Mouse (Mus musculus): ENCODE data around the gene Cytl1. TPM values are rescaled to one million over a fixed set of nuclear protein-coding genes. Genes with fewer than 3 reads are reported as not detected.

The Cytl1 gene
- total and polyA plus RNA-seq, 3 experiments, result 2.0 to 5.4 (median 2.9) TPM

GRCm38 (mm10) chr5:37769031-37769430, 33.7 kb downstream of the Cytl1 start:
- peak; percentile 7 for DNase-seq

GRCm38 (mm10) chr5:37770870-37771269, 35.6 kb downstream of the Cytl1 start:
- no peak for DNase-seq

GRCm38 (mm10) chr5:37774011-37774410, 38.7 kb downstream of the Cytl1 start:
- no peak for DNase-seq

- no peak for DNase-seq
Observed at GRCm38 (mm10) chr5:37775681-37776080, 40.4 kb downstream of the Cytl1 start.

- no peak for DNase-seq
Observed at GRCm38 (mm10) chr5:37783306-37783705, 48.0 kb downstream of the Cytl1 start.

GRCm38 (mm10) chr5:37784847-37785391, 49.6 kb downstream of the Cytl1 start:
- DNase-seq, result no peak

Other genes with a start within 250 kb of the Cytl1 start
- gene Stk32b, start 18.3 kb upstream of the Cytl1 start, total RNA-seq (2021), result under 1 TPM; 0.21 to 0.29 TPM
- gene Stk32b, start 18.3 kb upstream of the Cytl1 start, polyA plus RNA-seq (2012; rRNA removed), result 0.18 and 0.44 TPM in 2 replicates
- 1 to 10 TPM; 1.4 to 2.3 TPM for gene Msx1, start 89.1 kb downstream of the Cytl1 start, total RNA-seq (2021)
- gene Msx1, start 89.1 kb downstream of the Cytl1 start, polyA plus RNA-seq (2012; rRNA removed), result 4.5 and 5.2 TPM in 2 replicates